Mouse (Mus musculus): ENCODE results near the gene Card9. TPM values are rescaled to one million over a fixed set of nuclear protein-coding genes. Genes with fewer than 3 reads are reported as not detected.
A peak's percentile ranks its signal among the peaks of the same experiment; 100 is the strongest.

Card9 gene
- polyA plus RNA-seq, 1 experiment from 2014 or later: 0.67 TPM

DNA sequence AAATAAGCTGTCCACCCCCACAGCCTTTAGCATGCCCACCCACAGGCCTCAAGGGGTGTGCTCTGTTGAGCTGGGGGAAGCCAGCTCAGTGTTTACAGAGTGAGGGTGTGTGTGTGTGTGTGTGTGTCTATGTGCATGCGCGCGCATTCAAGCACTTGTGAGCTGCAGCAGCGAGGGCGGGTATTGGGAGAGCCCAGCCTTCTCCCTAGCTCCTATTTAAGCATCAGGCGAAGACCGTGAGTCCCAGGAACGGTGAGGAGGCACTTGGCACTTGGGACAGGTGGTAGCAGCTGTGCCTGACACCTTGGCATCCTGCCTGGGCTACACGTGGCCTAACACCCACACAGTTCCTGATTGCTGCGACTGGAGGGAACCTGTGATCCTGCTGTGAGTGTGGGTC lies 18.7 kb downstream of the Card9 start:
- H3K4me1 ChIP-seq: no peaks in the 10 kb centered on the region
- peaks cover 86% of the 10 kb centered on the region for H3K36me3 ChIP-seq
- no peaks in the 10 kb centered on the region for H3K9me3 ChIP-seq
- H3K27ac ChIP-seq: peak overlapping the region; percentile 39; the same call in 1 of the 2 replicates
- H3K27me3 ChIP-seq: no peaks in the 10 kb centered on the region
- 73% methylated on average over 10 of the region's 10 CpGs for WGBS
- no peak overlapping the region for H3K9ac ChIP-seq
- peak; percentile 9; the same call in 1 of the 2 replicates for ATAC-seq (ENCODE audit: low FRiP score, low read depth)
- H3K4me3 ChIP-seq: no peak overlapping the region
- H3K4me2 ChIP-seq (replicated peaks): no peak overlapping the region

DNA sequence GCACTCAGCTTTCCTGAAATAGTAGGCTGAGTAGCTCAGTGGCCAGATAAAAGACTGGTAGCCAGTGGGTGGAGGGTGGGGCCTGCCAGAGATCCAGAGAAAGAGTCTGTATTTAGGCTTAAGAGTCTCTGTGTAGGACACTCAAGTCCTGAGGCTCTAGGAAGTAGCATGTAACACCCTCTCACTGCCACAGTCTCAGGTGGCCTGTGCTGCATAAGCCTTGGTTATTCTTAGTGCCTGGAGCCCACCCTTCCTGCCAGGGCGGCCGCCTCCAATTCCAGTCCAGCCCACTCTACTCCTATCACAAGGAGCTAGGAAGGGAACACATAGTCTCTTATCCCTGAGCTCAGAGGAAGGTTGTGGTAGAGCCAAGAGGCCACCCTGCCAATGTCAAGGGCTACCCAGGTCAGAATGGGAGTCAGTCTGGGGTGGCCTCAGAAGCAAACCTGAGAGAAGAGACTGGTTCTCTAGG lies 19.2 kb downstream of the Card9 start:
- H3K4me1 ChIP-seq: no peaks in the 10 kb centered on the region
- WGBS: 93% methylated on average over 2 of the region's 2 CpGs
- H3K9me3 ChIP-seq: no peaks in the 10 kb centered on the region
- H3K4me3 ChIP-seq: no peak overlapping the region
- H3K4me2 ChIP-seq (replicated peaks): no peak overlapping the region
- ATAC-seq (ENCODE audit: low FRiP score, low read depth): no peak
- H3K36me3 ChIP-seq: peaks cover 81% of the 10 kb centered on the region
- H3K9ac ChIP-seq: no peak overlapping the region
- H3K27ac ChIP-seq: no peak overlapping the region; the same call in 1 of the 2 replicates
- no peaks in the 10 kb centered on the region for H3K27me3 ChIP-seq

DNA sequence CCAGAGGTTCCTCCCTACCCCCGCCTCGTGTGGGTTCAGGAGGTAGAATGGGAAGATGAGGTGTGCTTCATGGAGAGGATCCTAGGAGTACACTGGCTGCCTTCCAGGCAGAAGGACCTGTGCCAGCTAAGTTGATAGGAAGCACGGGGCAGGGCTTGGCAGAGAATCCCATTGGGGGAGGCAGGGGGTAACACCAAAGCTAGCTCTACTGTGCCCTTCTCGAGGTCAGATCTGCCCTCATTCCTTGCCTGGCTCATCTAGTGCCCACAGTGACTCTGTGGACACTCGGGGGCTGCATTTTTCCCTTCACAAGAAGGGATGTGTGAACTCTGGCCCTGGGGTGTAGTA lies 21.5 kb downstream of the Card9 start:
- no peak for ATAC-seq (ENCODE audit: low FRiP score, low read depth)
- Histone ChIP-seq H3K4me3 (no peak overlapping the region), H3K36me3 (peaks cover 58% of the 10 kb centered on the region), H3K4me2 (replicated peaks) (no peak overlapping the region), H3K4me1 (no peaks in the 10 kb centered on the region), H3K27me3 (no peaks in the 10 kb centered on the region), H3K9ac (no peak overlapping the region), H3K27ac (no peak overlapping the region), H3K9me3 (no peaks in the 10 kb centered on the region)
- WGBS: 92% methylated on average over 5 of the region's 5 CpGs

DNA sequence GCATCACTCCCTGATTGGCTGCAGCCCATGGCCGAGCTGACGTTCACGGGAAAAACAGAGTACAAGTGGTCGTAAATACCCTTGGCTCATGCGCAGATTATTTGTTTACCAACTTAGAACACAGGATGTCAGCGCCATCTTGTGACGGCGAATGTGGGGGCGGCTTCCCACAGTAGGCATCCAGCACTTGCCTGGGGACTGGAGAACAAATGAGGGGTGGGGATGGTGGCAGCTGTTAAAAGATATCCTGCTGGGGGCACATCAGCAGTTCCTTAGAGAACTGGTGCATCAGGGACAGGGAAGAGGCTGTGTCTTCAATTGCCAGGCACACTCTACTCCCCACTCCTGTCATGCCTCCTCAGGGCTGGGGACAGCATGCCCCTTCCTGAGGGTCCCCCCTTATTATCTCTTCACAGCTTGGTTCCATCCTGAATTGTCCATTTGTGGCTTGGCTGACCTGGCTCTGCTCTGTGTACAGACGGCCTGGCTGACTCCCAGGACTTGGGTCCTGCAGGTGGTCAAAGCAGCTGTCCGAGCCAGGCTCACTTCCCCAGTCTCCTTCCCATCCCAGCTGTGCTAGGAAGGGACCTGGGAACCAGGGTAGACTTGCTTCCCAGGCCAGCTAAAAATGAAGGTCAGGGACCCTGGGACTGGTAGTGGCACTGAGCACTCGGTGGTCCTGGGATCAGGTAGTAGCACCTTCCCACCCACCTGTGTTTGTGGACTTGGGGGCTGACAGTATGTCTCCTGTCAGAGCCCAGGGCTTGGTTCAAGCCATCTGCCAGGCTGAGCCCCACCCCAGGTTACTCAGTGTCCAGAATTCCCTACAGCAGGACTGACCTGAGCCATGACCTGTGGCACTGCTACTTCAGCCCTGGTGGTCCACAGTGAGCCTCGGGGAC lies 22.2 kb downstream of the Card9 start:
- Histone ChIP-seq H3K4me3 (no peak overlapping the region), H3K27me3 (no peaks in the 10 kb centered on the region), H3K36me3 (peaks cover 51% of the 10 kb centered on the region), H3K4me2 (replicated peaks) (no peak overlapping the region), H3K9ac (no peak overlapping the region), H3K4me1 (no peaks in the 10 kb centered on the region), H3K27ac (no peak overlapping the region), H3K9me3 (no peaks in the 10 kb centered on the region)
- WGBS: 86% methylated on average over 9 of the region's 13 CpGs
- ATAC-seq (ENCODE audit: low FRiP score, low read depth): no peak

DNA sequence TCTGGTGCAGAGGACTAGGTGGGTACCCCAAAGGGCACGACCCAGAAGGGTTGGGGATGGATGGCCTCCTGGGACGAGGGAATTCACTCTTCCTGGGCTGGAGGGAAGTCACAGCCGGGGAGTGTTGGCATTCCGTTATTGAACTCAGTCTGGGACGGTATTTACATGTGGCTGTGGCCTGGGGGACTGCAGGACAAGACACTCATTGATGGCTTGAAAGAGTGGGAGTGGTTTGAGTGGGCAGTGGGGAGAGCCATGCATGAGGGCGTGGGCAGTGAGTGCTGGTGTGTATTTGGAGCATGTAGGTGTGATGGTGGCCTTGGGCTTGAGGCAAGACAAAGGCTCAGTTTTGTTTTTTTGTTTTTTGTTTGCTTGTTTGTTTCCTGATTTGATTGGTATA lies 30.0 kb downstream of the Card9 start:
- H3K36me3 ChIP-seq: peaks cover 64% of the 10 kb centered on the region
- no peak overlapping the region for H3K4me3 ChIP-seq
- 69% methylated on average over 6 of the region's 6 CpGs for WGBS
- peak; percentile 30; the same call in 1 of the 2 replicates for ATAC-seq (ENCODE audit: low FRiP score, low read depth)
- H3K4me2 ChIP-seq (replicated peaks): no peak overlapping the region
- H3K9ac ChIP-seq: no peak overlapping the region
- no peaks in the 10 kb centered on the region for H3K9me3 ChIP-seq
- no peaks in the 10 kb centered on the region for H3K27me3 ChIP-seq
- no peak overlapping the region for H3K27ac ChIP-seq
- no peaks in the 10 kb centered on the region for H3K4me1 ChIP-seq

DNA sequence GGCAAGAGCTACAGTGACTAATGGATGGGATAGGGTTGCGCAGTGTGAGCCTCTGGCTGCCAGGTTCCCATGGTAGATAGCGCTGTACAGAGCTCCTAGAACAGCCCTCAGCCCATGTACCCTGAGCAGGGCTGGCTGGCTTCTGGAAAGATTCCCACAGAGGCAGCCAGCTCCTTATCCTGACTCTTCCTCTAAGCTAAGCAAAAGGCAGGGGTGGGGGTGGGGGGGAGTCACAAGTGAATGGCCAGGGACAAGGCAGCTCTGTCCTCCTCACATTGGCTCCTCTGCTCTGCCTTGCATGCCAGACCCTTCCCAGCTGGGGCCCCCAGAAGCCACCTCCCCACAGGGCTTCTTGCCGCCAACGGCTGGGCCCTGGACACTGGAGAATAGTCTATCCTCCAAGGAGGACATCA lies 30.7 kb downstream of the Card9 start:
- H3K9ac ChIP-seq: no peak overlapping the region
- 97% methylated on average over 4 of the region's 4 CpGs for WGBS
- no peaks in the 10 kb centered on the region for H3K27me3 ChIP-seq
- H3K4me2 ChIP-seq (replicated peaks): no peak overlapping the region
- H3K36me3 ChIP-seq: peaks cover 71% of the 10 kb centered on the region
- ATAC-seq (ENCODE audit: low FRiP score, low read depth): 0 out of 2 replicates have a peak, but pooled peaks have one; percentile 12
- no peaks in the 10 kb centered on the region for H3K9me3 ChIP-seq
- H3K4me3 ChIP-seq: no peak overlapping the region
- H3K4me1 ChIP-seq: no peaks in the 10 kb centered on the region
- H3K27ac ChIP-seq: peak overlapping the region; percentile 3; the same call in 1 of the 2 replicates

DNA sequence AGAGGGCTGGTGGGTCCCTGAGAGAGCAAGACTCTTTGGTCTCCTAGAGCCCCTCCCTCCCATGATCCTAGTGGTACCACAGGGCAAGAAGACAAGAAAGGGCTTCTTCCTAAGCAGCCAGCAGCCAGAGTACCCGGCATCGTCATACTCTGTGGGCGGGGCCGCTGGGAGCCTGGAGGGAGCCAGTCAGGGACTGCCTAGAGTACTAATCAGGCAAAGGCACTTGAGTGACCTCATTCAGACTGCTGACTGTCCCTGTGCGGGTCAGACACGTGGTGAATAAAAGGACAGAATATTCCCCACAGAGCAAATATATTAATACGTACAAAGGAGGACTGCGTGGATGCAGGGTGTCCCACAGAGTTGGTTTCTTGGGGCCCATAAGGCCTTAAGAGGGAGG lies 31.3 kb downstream of the Card9 start:
- H3K27me3 ChIP-seq: no peaks in the 10 kb centered on the region
- peaks cover 77% of the 10 kb centered on the region for H3K36me3 ChIP-seq
- WGBS: 74% methylated on average over 8 of the region's 8 CpGs
- ATAC-seq (ENCODE audit: low FRiP score, low read depth): no peak
- no peak overlapping the region for H3K4me3 ChIP-seq
- no peaks in the 10 kb centered on the region for H3K4me1 ChIP-seq
- no peak overlapping the region for H3K9ac ChIP-seq
- H3K27ac ChIP-seq: no peak overlapping the region
- H3K9me3 ChIP-seq: no peaks in the 10 kb centered on the region
- no peak overlapping the region for H3K4me2 ChIP-seq (replicated peaks)

DNA sequence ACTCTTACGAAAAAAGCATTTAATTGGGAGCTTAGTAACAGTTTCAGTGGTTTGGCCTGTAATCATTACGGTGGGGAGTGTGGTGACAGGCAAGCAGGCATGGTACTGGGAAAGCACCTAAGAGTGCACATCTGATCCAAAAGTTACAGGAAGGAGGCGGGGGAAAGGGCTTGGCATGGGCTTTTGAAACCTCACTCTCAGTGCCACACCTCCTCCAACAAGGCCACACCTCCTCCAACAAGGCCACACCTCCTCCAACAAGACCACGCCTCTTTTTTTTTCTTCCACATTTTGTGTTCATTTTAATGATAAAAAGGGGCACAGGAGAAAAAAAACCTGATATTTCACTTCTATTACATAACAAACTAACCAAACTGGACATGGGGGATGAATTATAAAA lies 32.9 kb downstream of the Card9 start:
- H3K9ac ChIP-seq: no peak overlapping the region
- 91% methylated on average over 4 of the region's 4 CpGs for WGBS
- H3K9me3 ChIP-seq: no peaks in the 10 kb centered on the region
- no peak overlapping the region for H3K27ac ChIP-seq
- no peak overlapping the region for H3K4me2 ChIP-seq (replicated peaks)
- no peak for ATAC-seq (ENCODE audit: low FRiP score, low read depth)
- H3K4me3 ChIP-seq: no peak overlapping the region
- peaks cover 91% of the 10 kb centered on the region for H3K36me3 ChIP-seq
- H3K4me1 ChIP-seq: no peaks in the 10 kb centered on the region
- H3K27me3 ChIP-seq: no peaks in the 10 kb centered on the region

DNA sequence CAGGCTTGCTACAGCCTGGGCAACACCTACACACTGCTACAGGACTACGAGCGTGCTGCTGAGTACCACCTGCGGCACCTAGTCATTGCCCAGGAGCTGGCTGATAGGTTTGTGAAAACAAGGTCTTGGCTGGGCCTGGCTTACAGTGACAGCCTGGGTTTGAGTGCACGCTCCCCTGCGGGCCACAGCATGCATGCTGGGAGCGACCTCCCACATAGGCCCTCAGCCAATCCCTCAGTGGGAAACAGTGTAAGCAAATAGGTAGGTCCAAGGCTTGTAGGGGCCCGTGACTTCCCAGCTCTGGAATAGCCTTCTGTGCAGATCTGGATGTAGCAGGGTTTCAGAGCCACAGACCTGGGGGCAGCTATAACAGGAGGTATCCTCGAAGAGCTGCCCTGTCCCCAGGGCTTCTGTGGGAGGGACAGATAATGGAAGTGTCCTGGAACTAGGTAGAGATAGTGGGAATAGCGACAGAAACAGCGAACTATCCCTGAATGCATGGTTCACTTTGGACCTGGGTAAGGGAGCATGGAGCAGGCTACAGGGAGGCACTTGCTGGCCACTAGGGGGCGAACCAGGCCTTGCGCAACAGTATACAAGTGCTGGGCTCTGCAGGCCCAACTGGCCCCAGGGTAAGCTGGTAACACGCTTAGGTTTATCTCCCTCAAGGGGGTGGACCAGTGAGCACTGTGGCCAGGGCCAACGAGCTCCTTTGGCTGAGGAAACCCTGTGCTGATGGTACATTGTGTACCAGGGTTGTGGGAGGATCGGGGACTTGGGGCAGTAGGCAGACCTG lies 35.1 kb downstream of the Card9 start:
- peak; percentile 51; the same call in 1 of the 2 replicates for ATAC-seq (ENCODE audit: low FRiP score, low read depth)
- Histone ChIP-seq H3K27me3 (no peaks in the 10 kb centered on the region), H3K36me3 (peaks cover 82% of the 10 kb centered on the region), H3K4me3 (no peak overlapping the region), H3K27ac (no peak overlapping the region), H3K9me3 (no peaks in the 10 kb centered on the region), H3K4me1 (no peaks in the 10 kb centered on the region), H3K9ac (no peak overlapping the region), H3K4me2 (replicated peaks) (no peak overlapping the region)
- 69% methylated on average over 15 of the region's 15 CpGs for WGBS

DNA sequence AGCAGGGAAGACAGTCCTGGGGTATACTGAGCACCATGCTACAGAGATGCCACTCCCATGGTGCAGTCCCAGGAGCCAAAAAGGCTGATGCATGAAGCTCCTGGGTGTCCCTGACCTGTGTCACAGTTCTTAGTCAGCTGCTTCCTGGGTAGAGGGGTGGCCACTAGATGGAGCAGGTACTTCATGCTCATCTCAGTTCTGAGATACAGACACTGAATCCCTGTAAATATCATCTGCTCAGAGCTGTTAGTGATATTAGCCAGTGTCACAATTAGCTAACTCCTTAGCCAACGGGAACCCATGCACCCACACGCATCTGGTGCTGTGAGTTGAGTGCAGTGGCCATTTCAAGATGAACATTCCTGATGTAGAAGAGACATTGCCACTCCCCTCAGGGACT lies 35.8 kb downstream of the Card9 start:
- no peak overlapping the region for H3K9ac ChIP-seq
- ATAC-seq (ENCODE audit: low FRiP score, low read depth): no peak
- 73% methylated on average over 2 of the region's 2 CpGs for WGBS
- no peaks in the 10 kb centered on the region for H3K27me3 ChIP-seq
- no peaks in the 10 kb centered on the region for H3K9me3 ChIP-seq
- H3K27ac ChIP-seq: no peak overlapping the region
- no peak overlapping the region for H3K4me3 ChIP-seq
- no peak overlapping the region for H3K4me2 ChIP-seq (replicated peaks)
- H3K4me1 ChIP-seq: peaks cover 6% of the 10 kb centered on the region
- H3K36me3 ChIP-seq: peaks cover 78% of the 10 kb centered on the region

DNA sequence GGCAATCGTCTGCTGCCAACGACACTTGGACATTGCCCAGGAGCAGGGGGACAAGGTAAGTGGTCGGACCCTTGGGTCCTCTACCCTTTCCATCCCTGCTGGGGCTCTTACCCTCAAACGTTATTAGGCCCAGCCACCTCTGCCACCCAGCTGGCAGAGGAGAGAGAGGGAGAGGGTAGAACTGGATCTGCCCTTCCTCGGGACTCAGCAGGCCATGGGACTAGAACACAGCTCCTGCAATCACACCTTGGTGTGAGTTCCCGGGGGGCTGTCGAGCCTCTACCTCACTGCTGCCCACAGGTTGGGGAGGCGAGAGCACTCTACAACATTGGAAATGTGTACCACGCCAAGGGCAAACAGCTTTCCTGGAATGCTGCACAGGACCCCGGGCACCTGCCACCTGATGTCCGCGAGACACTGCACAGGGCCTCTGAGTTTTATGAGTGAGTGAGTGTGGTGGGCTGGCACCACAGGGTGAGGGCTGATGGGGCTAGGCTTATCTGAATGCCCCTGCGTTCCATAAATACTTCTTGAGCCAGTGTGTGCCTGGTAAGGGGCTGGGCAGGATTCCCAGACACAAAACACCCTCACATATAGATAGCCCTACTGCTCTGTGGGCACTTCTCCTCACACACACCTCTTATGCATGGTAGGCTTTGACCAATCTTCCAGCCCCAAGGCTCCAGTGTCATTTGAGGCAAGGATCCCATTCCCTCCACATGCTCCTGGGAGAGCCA lies 37.0 kb downstream of the Card9 start:
- no peak overlapping the region for H3K27ac ChIP-seq
- ATAC-seq (ENCODE audit: low FRiP score, low read depth): no peak
- no peak overlapping the region for H3K4me3 ChIP-seq
- no peaks in the 10 kb centered on the region for H3K9me3 ChIP-seq
- 84% methylated on average over 13 of the region's 13 CpGs for WGBS
- no peak overlapping the region for H3K4me2 ChIP-seq (replicated peaks)
- peaks cover 73% of the 10 kb centered on the region for H3K36me3 ChIP-seq
- H3K4me1 ChIP-seq: peaks cover 16% of the 10 kb centered on the region
- H3K9ac ChIP-seq: no peak overlapping the region
- H3K27me3 ChIP-seq: no peaks in the 10 kb centered on the region
